Comparison of ENCODE assay signal across 21 mouse cellular contexts in the genomic region with DNA sequence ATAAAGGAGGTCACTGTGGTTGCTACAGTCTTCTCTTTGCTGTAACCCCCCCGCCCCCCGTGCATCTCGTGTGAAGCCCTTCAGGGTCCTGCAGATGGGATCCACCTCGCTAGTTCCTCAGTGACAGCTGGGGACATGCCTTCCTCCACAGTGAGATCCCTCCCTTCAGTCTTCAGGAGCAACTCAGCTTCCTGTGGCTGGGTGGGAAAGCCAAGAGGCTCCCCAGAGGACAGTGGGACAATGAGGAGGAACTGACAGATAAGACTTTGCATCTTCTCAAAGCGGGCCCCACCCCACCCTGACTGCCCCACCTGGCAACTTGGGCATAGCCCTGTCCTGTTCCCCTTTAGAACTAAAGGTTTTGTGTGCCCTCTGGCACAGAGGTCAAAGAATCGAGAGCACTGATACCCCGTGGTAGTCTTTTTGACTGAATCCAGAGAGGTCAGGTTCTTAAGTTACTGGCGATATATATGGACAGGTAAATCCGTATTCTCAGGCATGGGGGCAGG. TPM values are rescaled to one million over a fixed set of nuclear protein-coding genes. Genes with fewer than 3 reads are reported as not detected.
DNase-seq lines count a peak whose midpoint lies in the region; TF ChIP-seq lines count a peak whose summit lies in the region.
"Had no signal": no experiment of that assay in that cellular context is flagged by ENCODE, and none has a peak within 500 bp of the region (broad histone marks: within the 10 kb centered on the region; RNA-seq: fewer than 3 reads in every experiment).

No protein-coding gene starts in this region.

- no peak overlapping the region for H3K4me3 ChIP-seq in layer of hippocampus, adult 2 months
- H3K4me3 ChIP-seq: embryonic facial prominence, embryonic 13.5 days; forebrain, embryonic 13.5 days; heart, embryonic 10.5 days; heart, embryonic 15.5 days; hindbrain, embryonic 10.5 days; intestine, embryonic 15.5 days had no signal

- peak; percentile 11 to 55 for DNase-seq in adrenal gland, adult (ENCODE audit: inconsistent age in 2 of 2, low spot score in 1 of 2)
- DNase-seq in adrenal gland, postnatal 10 days, result no peak
- peak; percentile 97 for DNase-seq in heart, adult 11 months
- DNase-seq in heart, postnatal 10 days, result no peak
- no peak for DNase-seq in layer of hippocampus, adult 2 months (ENCODE audit: low spot score in 2 of 2)
- no peak for DNase-seq in layer of hippocampus, adult 9-11 months
- peak; percentile 50 to 60 for DNase-seq in spleen, postnatal 36 days (ENCODE audit: low spot score in 2 of 2)
- no peak for DNase-seq in spleen, postnatal 14 days (ENCODE audit: low spot score in 2 of 2)
- DNase-seq: cerebellum, adult 11 months; cerebellum, adult 9-10 months; cerebellum, postnatal 36 days had no signal

- TF ChIP-seq CTCF in layer of hippocampus, adult 2 months (conservative IDR thresholded peaks at IDR 0.05), result no peak

- peak overlapping the region; percentile 86 for H3K27ac ChIP-seq in layer of hippocampus, adult 2 months
- H3K27ac ChIP-seq: embryonic facial prominence, embryonic 13.5 days; forebrain, embryonic 13.5 days; heart, embryonic 15.5 days; hindbrain, embryonic 14.5 days; intestine, embryonic 15.5 days had no signal

- intact Hi-C loops in heart, postnatal 10 days (cut with DNase I), result no loop called here

RNA-seq across cellular contexts. Expression of gene Pde2a, which starts 37.9 kb away (rescaled TPM):
- 100 to 1,000 TPM; 113 to 120 TPM for total RNA-seq in adrenal gland, postnatal 10 days (2021)
- 10 to 100 TPM; 65.2 to 70.1 TPM for total RNA-seq in heart, postnatal 10 days (2021)
- 100 to 1,000 TPM; 300 to 318 TPM for total RNA-seq in layer of hippocampus, adult 2 months (2021)

RNA-seq across cellular contexts. Expression of gene Gm45837, which starts 48.7 kb away (rescaled TPM):
- 1 to 10 TPM in 1 of 2 experiments, not detected in 1; 3.7 TPM for total RNA-seq in adrenal gland, postnatal 10 days (2021)
- total RNA-seq in heart, postnatal 10 days (2021), result not detected
- 1 to 10 TPM in 1 of 2 experiments, not detected in 1; 2.4 TPM for total RNA-seq in layer of hippocampus, adult 2 months (2021)
- total RNA-seq: G1E; gastrocnemius, postnatal 4 days; heart, postnatal 25 days had no signal

Comparison
In these comparisons a context has a peak if more than half of its experiments do, and no peak if none do; other contexts are left out.
1. DNase-seq: peak in adrenal gland, adult (2 of 2), heart, adult 11 months (single experiment) and spleen, postnatal 36 days (2 of 2); none in adrenal gland, postnatal 10 days (single experiment), heart, postnatal 10 days (0 of 2), layer of hippocampus, adult 2 months (0 of 2), layer of hippocampus, adult 9-11 months (single experiment) and spleen, postnatal 14 days (0 of 2).